Mouse (Mus musculus) CH12.LX (cell line): ENCODE measurements around the gene Adcy7. TPM values are rescaled to one million over a fixed set of nuclear protein-coding genes. Genes with fewer than 3 reads are reported as not detected.

Experiments used
- DNase-seq: peaks from one replicate; pipeline ENCODE4 v3.0.0-alpha.2; 2013; ENCODE audit errors: extremely low read depth
- H3K27ac ChIP-seq: 2 replicates; pipeline ENCODE4 v1.5.1; 2012; ENCODE audit warnings: low read depth, mild to moderate bottlenecking, control low read depth, moderate library complexity; ENCODE audit not compliant: insufficient read depth
- H3K27me3 ChIP-seq: replicated peaks from 2 replicates; pipeline ENCODE3; 2012; ENCODE audit warnings: inconsistent platforms
- H3K36me3 ChIP-seq, 2 experiments: replicated peaks in 1 of 2; 2 replicates each; pipeline versions ENCODE3 to v1.6.1; 2012; ENCODE audit warnings: inconsistent platforms in 1 of 2, low read length in 1 of 2, mild to moderate bottlenecking in 1 of 2, mixed read lengths in 1 of 2, moderate library complexity in 1 of 2; ENCODE audit not compliant: control insufficient read depth in 1 of 2, insufficient read depth in 1 of 2
- H3K4me1 ChIP-seq, 2 experiments: 2 replicates each; pipeline ENCODE4 v1.6.1; 2012; ENCODE audit warnings: inconsistent platforms in 1 of 2, moderate library complexity in 1 of 2; ENCODE audit not compliant: insufficient read depth in 2 of 2, control insufficient read depth in 1 of 2
- H3K4me2 ChIP-seq: 2 replicates; pipeline ENCODE4 v1.6.1; 2012; ENCODE audit warnings: low read depth, mild to moderate bottlenecking, control low read depth; ENCODE audit not compliant: poor library complexity, insufficient read depth, severe bottlenecking
- H3K4me3 ChIP-seq, 3 experiments: fragments of 150-350 bp in 1 of 3; sonication (generic) in 1 of 3; replicated peaks in 1 of 3; 2 replicates each; pipeline versions ENCODE3 to v1.5.1; 2011 to 2012; ENCODE audit warnings: low read depth in 2 of 3, low read length in 2 of 3, mild to moderate bottlenecking in 2 of 3, moderate library complexity in 2 of 3, control low read depth in 1 of 3, improper control_type of control experiment in 1 of 3, inconsistent platforms in 1 of 3, mixed read lengths in 1 of 3; ENCODE audit not compliant: poor library complexity in 1 of 3
- H3K79me2 ChIP-seq: replicated peaks from 2 replicates; pipeline ENCODE4 v1.6.1; 2012; ENCODE audit warnings: mild to moderate bottlenecking, moderate library complexity; ENCODE audit not compliant: control insufficient read depth, poor library complexity, insufficient read depth, severe bottlenecking; ENCODE audit errors: extremely low read depth
- H3K9ac ChIP-seq: 2 replicates; pipeline ENCODE4 v1.6.1; 2012; ENCODE audit warnings: low read depth, mild to moderate bottlenecking, control low read depth, moderate library complexity; ENCODE audit not compliant: insufficient read depth
- H3K9me3 ChIP-seq: replicated peaks from 2 replicates; pipeline ENCODE3; 2012; ENCODE audit warnings: low read length, inconsistent platforms, mixed read lengths
- CHD1 ChIP-seq: IDR thresholded peaks from 2 replicates; pipeline ENCODE4 v1.6.1; 2012; ENCODE audit warnings: low read depth, low read length, improper control_type of control experiment, inconsistent platforms
- CHD2 ChIP-seq: IDR thresholded peaks from 2 replicates; pipeline ENCODE4 v1.6.1; 2011; ENCODE audit warnings: low read length, improper control_type of control experiment
- CTCF ChIP-seq, 2 experiments: IDR thresholded peaks in 1 of 2; conservative IDR thresholded peaks in 1 of 2; 2 replicates each; pipeline ENCODE4 v1.5.1; 2011 to 2012; ENCODE audit warnings: low read depth in 2 of 2, low read length in 2 of 2, improper control_type of control experiment in 1 of 2, inconsistent platforms in 1 of 2, mild to moderate bottlenecking in 1 of 2, moderate library complexity in 1 of 2
- E2F4 ChIP-seq: IDR thresholded peaks from 2 replicates; pipeline ENCODE4 v1.6.1; 2011; ENCODE audit warnings: low read depth, low read length, improper control_type of control experiment; ENCODE audit not compliant: insufficient replicate concordance
- ELF1 ChIP-seq: IDR thresholded peaks from 2 replicates; pipeline ENCODE4 v1.6.1; 2014; ENCODE audit warnings: low read depth, mild to moderate bottlenecking, inconsistent platforms, low read length, improper control_type of control experiment
- EP300 ChIP-seq: IDR thresholded peaks from 2 replicates; pipeline ENCODE4 v1.6.1; 2011; ENCODE audit warnings: low read length, improper control_type of control experiment
- ETS1 ChIP-seq: conservative IDR thresholded peaks from 2 replicates; pipeline ENCODE4 v1.6.1; 2012; ENCODE audit warnings: low read depth, mild to moderate bottlenecking, inconsistent platforms, low read length, improper control_type of control experiment, moderate library complexity
- HCFC1 ChIP-seq: IDR thresholded peaks from 2 replicates; pipeline ENCODE4 v1.6.1; 2012; ENCODE audit warnings: low read depth, mild to moderate bottlenecking, inconsistent platforms, low read length, improper control_type of control experiment
- IRF4 ChIP-seq: IDR thresholded peaks from 2 replicates; pipeline ENCODE4 v1.6.1; 2014; ENCODE audit warnings: low read depth, mild to moderate bottlenecking, inconsistent platforms, low read length, improper control_type of control experiment
- JUND ChIP-seq: conservative IDR thresholded peaks from 2 replicates; pipeline ENCODE4 v1.6.1; 2011; ENCODE audit warnings: low read depth, low read length, improper control_type of control experiment
- MAX ChIP-seq: IDR thresholded peaks from 2 replicates; pipeline ENCODE4 v1.6.1; 2011; ENCODE audit warnings: low read length, improper control_type of control experiment
- MXI1 ChIP-seq: IDR thresholded peaks from 2 replicates; pipeline ENCODE4 v1.6.1; 2011; ENCODE audit warnings: mild to moderate bottlenecking, low read depth, low read length, improper control_type of control experiment
- SIN3A ChIP-seq: IDR thresholded peaks from 2 replicates; pipeline ENCODE4 v1.6.1; 2012; ENCODE audit warnings: low read length, improper control_type of control experiment, inconsistent platforms
- SMC3 ChIP-seq: IDR thresholded peaks from 2 replicates; pipeline ENCODE4 v1.6.1; 2011; ENCODE audit warnings: low read depth, low read length, improper control_type of control experiment
- TBP ChIP-seq: conservative IDR thresholded peaks from 2 replicates; pipeline ENCODE4 v1.6.1; 2011; ENCODE audit warnings: low read depth, low read length, improper control_type of control experiment
- USF2 ChIP-seq: conservative IDR thresholded peaks from 2 replicates; pipeline ENCODE4 v1.6.1; 2011; ENCODE audit warnings: low read depth, low read length, improper control_type of control experiment
- ZKSCAN1 ChIP-seq: IDR thresholded peaks from 2 replicates; pipeline ENCODE4 v1.6.1; 2012; ENCODE audit warnings: low read depth, inconsistent platforms, low read length, improper control_type of control experiment, borderline replicate concordance
- ZNF384 ChIP-seq: IDR thresholded peaks from 2 replicates; pipeline ENCODE4 v1.6.1; 2012; ENCODE audit warnings: low read depth, low read length, improper control_type of control experiment, inconsistent platforms
- dilution Hi-C: fragments of 300-500 bp; cut with MboI; formaldehyde crosslinking; loops from 2 replicates; pipeline ENCODE4 v1.14.3; 2020; ENCODE audit warnings: low sequenced_read_pairs; ENCODE audit not compliant: extremely low pct_unique_long_range_greater_than_20kb, extremely low pct_ligation_motif_present
- in situ Hi-C: fragments of 300-500 bp; cut with MboI; formaldehyde crosslinking; loops from 3 replicates; pipeline ENCODE4 v1.14.3; 2019; ENCODE audit warnings: low sequenced_read_pairs, low pct_ligation_motif_present, low pct_unique_long_range_greater_than_20kb, mixed read lengths
- polyA plus RNA-seq: library from polyadenylated mRNA; unstranded; fragments of >175 nt; gene quantifications from 2 replicates; pipeline ENCODE4 v1.2.1, GENCODE M21; 2012; ENCODE audit warnings: low read depth; ENCODE audit not compliant: insufficient read length
- total RNA-seq, 2 experiments: library from RNA; depleted of rRNA; stranded (reverse); fragments of 300-350 nt in 1 of 2; fragments of >200 nt in 1 of 2; gene quantifications; 2 replicates each; pipeline ENCODE4 v1.2.3; 2012 to 2014

Gene Adcy7
- total and polyA plus RNA-seq, 3 experiments, result 25.7 to 28.5 (median 27.0) TPM

DNA sequence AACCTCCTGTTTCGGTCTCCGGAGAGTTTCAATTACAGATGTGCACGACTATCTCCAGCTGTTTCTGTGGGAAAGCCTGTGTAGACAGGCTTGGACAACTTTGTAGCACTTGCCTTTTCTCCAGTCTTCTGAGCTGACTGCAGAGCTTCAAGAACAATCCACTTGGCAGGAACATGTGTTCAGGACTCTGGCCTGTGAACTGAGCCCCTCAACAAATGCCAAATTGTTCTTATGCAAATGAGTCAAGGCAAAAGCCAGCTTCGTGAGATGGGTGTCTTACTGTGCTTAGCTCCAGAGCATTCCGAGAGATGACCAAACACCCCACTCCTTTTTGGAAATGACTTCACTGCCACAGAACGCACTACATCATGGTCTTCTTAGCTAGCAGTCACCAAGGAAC lies 56.5 kb downstream of the Adcy7 start:
- Histone ChIP-seq H3K9ac (no peak overlapping the region), H3K36me3 (peaks cover 83 to 98% of the 10 kb centered on the region in 2 experiments)

GRCm38 (mm10) chr8:88330816-88331215 lies 58.6 kb downstream of the Adcy7 start:
- Histone ChIP-seq H3K9ac (no peak overlapping the region), H3K36me3 (peaks cover 75 to 97% of the 10 kb centered on the region in 2 experiments)
- dilution Hi-C loops, result no loop called here

More for the DNA sequence above, 56.5 kb downstream of the Adcy7 start:
- no peak overlapping the region for H3K27ac ChIP-seq
- in situ Hi-C loops, result no loop called here
- no peaks in the 10 kb centered on the region for H3K27me3 ChIP-seq
- H3K4me3 ChIP-seq, result no peak overlapping the region
- DNase-seq, result no peak
- dilution Hi-C loops, result no loop called here
- TF ChIP-seq IRF4, result no peak
- no peak for TF ChIP-seq USF2
- no peak for TF ChIP-seq MXI1
- no peak for TF ChIP-seq E2F4
- TF ChIP-seq ETS1, result no peak
- TF ChIP-seq ELF1, result no peak
- TF ChIP-seq TBP, result no peak
- no peak for TF ChIP-seq ZKSCAN1
- no peak for TF ChIP-seq CTCF (conservative IDR thresholded peaks at IDR 0.05 in 1 of 2, IDR thresholded peaks at IDR 0.05 in 1 of 2; ENCODE audit: low read depth in 2 of 2, low read length in 2 of 2)
- TF ChIP-seq JUND, result no peak
- H3K9me3 ChIP-seq, result no peaks in the 10 kb centered on the region
- no peaks in the 10 kb centered on the region for H3K4me1 ChIP-seq
- no peaks in the 10 kb centered on the region for H3K79me2 ChIP-seq
- H3K4me2 ChIP-seq, result no peak overlapping the region

GRCm38 (mm10) chr8:88334384-88334783 lies 62.2 kb downstream of the Adcy7 start:
- Histone ChIP-seq H3K36me3 (peaks cover 61 to 90% of the 10 kb centered on the region in 2 experiments), H3K9ac (no peak overlapping the region), H3K4me3 (no peak overlapping the region), H3K4me2 (no peak overlapping the region), H3K4me1 (no peaks in the 10 kb centered on the region), H3K27ac (no peak overlapping the region), H3K9me3 (no peaks in the 10 kb centered on the region), H3K27me3 (no peaks in the 10 kb centered on the region), H3K79me2 (no peaks in the 10 kb centered on the region; the same call in 1 of the 2 replicates)
- in situ Hi-C loops (no loop called here), dilution Hi-C loops (no loop called here)
- DNase-seq, result no peak
- TF ChIP-seq CHD1 (no peak), HCFC1 (no peak), CHD2 (no peak), SIN3A (no peak), EP300 (no peak), MAX (no peak), SMC3 (no peak)

More at GRCm38 (mm10) chr8:88330816-88331215, 58.6 kb downstream of the Adcy7 start:
- Histone ChIP-seq H3K4me1 (no peaks in the 10 kb centered on the region), H3K27ac (no peak overlapping the region), H3K9me3 (no peaks in the 10 kb centered on the region), H3K79me2 (no peaks in the 10 kb centered on the region; the same call in 1 of the 2 replicates), H3K27me3 (no peaks in the 10 kb centered on the region)
- in situ Hi-C loops, result no loop called here
- no peak for DNase-seq
- no peak for TF ChIP-seq CHD1
- TF ChIP-seq ZNF384, result peak; percentile 72
- TF ChIP-seq, all 38 proteins: peak for 1
- H3K4me3 ChIP-seq, result no peak overlapping the region
- no peak overlapping the region for H3K4me2 ChIP-seq
